Mouse (Mus musculus) urinary bladder, adult 18-20 months (tissue): ENCODE data around the gene Srrt.

ENCODE experiments used
- DNase-seq, 2 experiments: peaks; one replicate each; pipeline ENCODE4 v3.0.0; 2022; ENCODE audit warnings: low spot score in 2 of 2, mixed read lengths in 2 of 2

Srrt gene

GRCm38 (mm10) chr5:137307071-137307912 lies at the start of gene Srrt:
Gene Srrt, minus strand, starts transcription at chr5:137307674.
- peak; percentile 77 to 85 for DNase-seq

- DNase-seq = no peak
These were observed 46.6 kb upstream of the Srrt start for GRCm38 (mm10) chr5:137354091-137354490.

GRCm38 (mm10) chr5:137352011-137352975 lies 44.8 kb upstream of the Srrt start:
- DNase-seq = no peak

GRCm38 (mm10) chr5:137351394-137351793 lies 43.9 kb upstream of the Srrt start:
- no peak for DNase-seq

GRCm38 (mm10) chr5:137351058-137351380 lies 43.5 kb upstream of the Srrt start:
- DNase-seq = no peak

GRCm38 (mm10) chr5:137350205-137351057 lies 43.0 kb upstream of the Srrt start:
- no peak for DNase-seq

- DNase-seq = peak; percentile 75 to 93
These were observed 42.1 kb upstream of the Srrt start, which contains the start of gene Ephb4 for GRCm38 (mm10) chr5:137349384-137350204. Gene Ephb4, plus strand, starts transcription at chr5:137350109.

- no peak for DNase-seq
These were observed 41.3 kb upstream of the Srrt start for GRCm38 (mm10) chr5:137348482-137349383.

GRCm38 (mm10) chr5:137347856-137348255 lies 40.4 kb upstream of the Srrt start:
- no peak for DNase-seq

- no peak for DNase-seq
These were observed 39.5 kb upstream of the Srrt start for GRCm38 (mm10) chr5:137346983-137347382.

GRCm38 (mm10) chr5:137346388-137346787 lies 38.9 kb upstream of the Srrt start:
- no peak for DNase-seq

GRCm38 (mm10) chr5:137345821-137346220 lies 38.3 kb upstream of the Srrt start:
- no peak for DNase-seq

- DNase-seq = no peak
These were observed 36.4 kb upstream of the Srrt start for GRCm38 (mm10) chr5:137343869-137344268.

GRCm38 (mm10) chr5:137343412-137343811 lies 35.9 kb upstream of the Srrt start:
- no peak for DNase-seq

GRCm38 (mm10) chr5:137342407-137343012 lies 35.0 kb upstream of the Srrt start:
- no peak for DNase-seq

- no peak for DNase-seq
These were observed 32.7 kb upstream of the Srrt start for GRCm38 (mm10) chr5:137340222-137340621.

- DNase-seq = no peak
These were observed 32.0 kb upstream of the Srrt start for GRCm38 (mm10) chr5:137339290-137339979.

- peak in 1 of 2 experiments; percentile 37 for DNase-seq
These were observed 31.3 kb upstream of the Srrt start for GRCm38 (mm10) chr5:137338663-137339289.
